Mouse (Mus musculus) c-Kit-positive CD71-negative TER-119-negative erythroid progenitor cells, embryonic 14.5 days (primary cell): ENCODE measurements around the gene Mov10.
"Not testable (repeated sequence)": the region's sequence is repeated elsewhere in the genome, so short reads cannot be mapped to it uniquely, and the experiment has no call there.

Source experiments
- DNase-seq: peaks from one replicate; pipeline ENCODE4 v3.0.0-alpha.2; 2013; ENCODE audit warnings: low read depth

Gene Mov10

DNA sequence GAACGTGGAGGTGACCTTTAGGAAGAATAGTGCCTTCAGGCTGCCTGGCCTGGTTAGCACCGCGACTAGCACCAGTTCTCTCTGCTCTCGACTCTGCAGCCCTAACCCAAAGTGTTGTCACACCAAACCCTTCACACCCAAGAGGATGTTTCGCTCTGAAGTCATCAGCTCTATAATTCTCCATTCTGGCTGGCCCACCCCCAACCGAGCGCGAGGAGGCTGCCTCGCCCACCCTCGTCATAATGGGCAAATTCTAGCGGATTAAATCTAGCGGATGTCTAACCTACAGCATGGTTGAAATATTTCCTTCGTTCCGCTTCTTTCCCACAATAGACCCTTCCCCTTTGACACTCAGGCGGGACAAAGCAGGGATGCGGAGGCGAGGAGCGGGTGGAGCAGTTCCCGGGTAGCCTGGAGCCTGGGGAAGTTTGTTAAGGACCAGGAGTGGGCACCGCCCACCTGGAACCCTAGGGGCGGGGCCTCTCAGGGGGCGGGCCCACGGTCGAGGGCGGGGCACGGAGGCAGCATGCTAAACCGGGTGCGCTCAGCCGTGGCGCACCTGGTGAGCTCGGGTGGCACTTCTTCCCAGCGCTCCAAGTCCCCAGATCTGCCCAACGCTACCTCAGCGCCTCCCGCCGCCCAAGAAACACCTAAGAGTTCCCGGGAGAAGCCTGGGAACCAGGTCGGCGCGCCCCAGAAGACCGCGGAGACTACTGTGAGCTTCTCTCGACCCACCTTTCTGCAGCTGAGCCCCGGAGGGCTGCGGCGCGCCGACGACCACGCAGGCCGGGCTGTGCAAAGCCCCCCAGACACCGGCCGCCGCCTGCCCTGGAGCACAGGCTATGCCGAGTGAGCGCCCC is 37.6 kb downstream of the Mov10 start, which contains the start of gene Ppm1j:
Ppm1j (plus strand) TSS at position 496 of the 860 bp plus-strand sequence.
- DNase-seq, result no peak

DNA sequence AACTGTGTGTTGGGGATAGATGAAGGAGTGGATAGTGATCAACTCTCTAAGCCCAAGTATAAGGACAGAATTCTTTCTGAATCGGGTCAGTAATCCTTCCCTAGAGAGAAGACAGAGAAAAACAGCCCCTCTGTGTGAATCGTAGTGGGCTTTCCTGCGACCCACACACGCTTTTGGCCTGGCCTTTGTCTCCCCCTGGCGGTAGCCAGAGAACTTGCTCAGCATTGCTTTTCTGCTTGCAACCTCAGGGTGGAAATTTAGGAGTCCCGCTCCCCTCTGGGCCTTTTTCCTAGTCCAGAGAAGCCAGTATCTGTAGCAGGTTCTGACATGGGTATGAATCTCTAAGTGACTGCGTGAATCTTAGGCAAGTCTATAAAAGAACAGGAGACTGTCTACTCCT is 38.4 kb downstream of the Mov10 start:
- no peak for DNase-seq

DNA sequence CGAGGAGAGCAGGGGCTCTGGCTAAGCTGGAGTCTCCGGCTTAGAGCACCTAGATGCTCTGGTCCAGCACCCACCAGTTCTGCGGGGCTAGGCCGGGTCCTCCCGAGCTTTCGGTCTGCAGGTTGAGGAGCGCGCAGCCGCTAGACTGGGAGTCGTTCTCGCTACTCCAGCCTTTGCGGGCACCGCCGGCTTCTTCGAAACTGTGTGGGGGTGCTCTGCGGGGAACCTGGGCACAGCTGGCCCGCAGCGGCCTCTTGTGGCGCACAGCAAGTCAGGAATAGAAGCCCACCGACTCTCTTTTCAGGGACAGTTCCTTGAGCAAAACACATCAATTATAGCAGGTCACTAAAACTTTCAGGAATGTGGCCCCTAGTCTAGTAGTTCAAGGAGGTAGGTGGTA is 41.0 kb downstream of the Mov10 start:
- no peak for DNase-seq

DNA sequence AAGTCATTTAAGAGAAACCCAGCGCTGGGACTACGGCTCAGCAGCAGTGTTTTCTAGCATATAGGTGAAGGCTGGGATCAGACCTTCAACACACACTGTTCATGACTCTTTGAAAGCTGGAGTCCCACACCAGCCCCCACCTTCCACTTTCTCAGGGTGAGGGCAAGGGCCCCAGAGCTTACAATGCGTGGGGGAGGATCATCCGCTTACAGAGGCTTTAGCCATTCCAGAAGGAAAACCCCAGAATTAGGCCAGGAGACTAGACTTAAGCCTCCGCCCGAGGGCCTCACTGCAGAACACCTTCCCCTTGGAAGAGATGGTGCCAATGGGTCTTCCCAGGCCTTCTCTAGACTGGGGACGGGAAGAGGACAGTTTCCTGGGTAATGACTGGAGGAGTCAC is 45.1 kb downstream of the Mov10 start:
- DNase-seq, result no peak

DNA sequence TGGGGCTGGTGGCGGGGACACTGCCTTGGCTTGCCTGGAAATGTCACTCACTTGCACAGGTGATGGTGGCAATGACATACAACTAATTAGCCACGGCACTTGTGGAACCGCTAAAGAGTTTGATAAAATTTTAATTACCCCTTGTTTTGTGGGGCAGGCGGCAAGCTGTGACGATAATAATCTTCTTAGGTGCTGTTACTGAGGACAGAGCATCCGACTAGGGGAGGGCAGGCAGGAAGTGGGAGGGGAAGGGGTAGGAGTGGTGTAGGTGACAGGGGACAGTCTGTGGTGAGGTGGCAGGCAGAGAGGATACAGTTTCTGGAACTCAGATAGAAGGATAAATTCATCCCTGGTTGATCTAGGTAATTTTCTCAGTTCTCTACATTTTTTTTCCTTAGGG is 46.9 kb downstream of the Mov10 start:
- no peak for DNase-seq

DNA sequence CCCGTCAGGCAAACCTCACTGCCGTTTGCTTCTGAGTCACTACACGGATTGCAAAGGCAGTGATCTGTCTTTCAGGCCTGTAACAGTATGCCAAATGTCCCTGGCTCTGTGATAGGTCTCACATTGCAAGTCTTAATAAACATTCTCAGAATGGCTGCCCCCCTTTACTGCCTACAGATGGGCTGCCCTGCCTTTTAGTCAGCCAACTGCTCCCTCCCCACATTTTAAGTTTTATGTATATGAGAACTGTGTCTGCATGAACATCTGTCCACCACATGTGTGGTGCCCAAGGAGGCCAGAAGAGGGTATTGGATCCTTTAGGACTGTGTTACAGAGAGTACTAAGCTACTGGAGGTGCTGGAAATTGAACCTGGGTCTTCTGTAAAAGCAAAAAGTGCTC is 47.4 kb downstream of the Mov10 start:
- DNase-seq, result no peak

DNA sequence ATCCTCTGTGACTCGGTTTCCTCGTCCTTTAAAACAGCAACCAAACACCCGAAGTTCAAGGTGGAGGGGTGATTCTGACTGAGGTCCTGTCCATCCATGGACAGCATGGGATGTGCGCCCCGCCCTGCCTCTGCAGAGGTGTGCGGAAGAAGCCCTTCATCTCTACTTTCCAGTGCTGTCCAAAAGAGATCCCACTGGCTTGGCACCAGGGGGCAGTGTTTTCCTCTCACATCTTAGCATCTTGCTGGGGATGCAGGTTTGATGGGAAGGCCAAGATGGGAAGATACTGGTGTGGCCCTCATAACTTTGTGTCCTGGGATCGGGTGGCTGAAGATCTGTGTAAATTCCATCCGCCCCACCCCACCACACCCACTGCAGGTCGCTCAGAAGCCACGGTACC is 48.3 kb downstream of the Mov10 start:
- no peak for DNase-seq

DNA sequence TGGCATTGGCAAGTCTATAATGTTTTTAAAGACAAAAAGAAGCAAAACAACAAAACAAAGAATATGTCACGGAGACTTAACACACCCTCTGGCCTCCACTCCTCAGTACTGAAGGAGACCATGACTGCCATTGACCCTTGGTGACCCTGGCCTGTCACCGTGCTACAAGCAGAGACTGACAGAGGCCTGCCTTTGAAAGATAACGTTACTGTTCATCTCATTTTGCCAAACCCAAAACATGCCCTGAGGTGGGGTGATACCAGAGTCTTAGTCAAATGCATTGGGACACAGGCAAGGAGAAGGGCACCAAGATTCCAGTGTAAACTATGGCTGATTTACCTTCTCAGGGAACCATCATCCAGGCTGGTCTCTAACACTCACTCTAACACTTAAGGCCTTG is 49.2 kb downstream of the Mov10 start:
- DNase-seq, result no peak

DNA sequence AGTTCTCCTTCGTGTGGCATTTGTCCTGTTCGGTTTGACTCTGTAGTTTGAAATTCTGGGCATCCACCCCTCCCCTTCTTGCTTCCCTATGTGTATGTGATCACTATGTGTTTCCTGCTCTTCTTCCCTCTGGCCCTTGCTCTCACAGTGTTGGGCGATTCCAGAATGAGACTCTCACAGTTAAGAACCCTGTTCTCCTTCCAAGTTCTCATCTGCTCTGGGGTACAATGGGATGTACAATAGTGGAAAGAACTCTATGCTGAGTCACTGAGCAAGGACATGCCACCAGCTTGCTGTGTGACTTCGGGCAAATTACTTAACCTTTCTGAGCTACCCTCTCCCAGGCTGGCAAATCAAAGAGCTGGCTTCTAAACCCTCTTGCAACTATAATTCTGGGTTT is 50.6 kb downstream of the Mov10 start:
- DNase-seq, result no peak

DNA sequence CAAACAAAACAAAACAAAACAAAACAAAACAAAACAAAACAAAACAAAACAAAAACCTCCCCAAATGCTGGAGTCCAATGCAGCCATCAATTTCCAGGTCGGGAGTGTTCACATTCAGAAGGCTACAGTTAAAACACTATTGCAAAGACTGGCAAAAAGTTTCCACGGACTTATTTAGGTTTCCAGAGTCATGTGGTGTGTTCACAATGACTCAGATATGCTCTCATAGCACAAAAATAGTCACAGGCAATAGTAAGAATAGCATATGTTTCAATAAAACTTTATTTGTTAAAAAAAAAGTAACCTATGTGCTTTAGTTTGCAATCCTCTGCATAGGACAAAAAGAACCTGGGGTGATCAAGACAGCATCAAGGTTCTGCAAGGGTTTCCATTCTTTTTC is 51.2 kb downstream of the Mov10 start:
- no peak for DNase-seq

DNA sequence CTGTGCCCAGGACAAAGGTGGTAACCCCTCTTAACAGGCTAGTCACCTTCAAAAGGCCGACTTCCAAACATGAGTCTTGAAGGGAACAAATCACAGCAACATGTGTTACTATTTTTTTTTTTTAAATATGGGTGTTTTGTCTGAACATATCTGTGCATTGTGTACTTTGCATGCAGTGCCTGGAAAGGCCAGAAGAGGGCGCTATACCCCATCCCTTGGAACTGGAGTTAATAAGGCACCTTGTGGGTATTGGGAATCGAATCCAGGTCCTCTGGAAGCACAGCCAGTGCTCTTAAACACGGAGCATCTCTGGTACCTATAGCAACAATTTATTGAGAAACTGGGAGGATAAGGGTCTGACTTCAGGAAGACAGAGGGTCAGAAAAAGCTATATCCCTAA is 53.3 kb downstream of the Mov10 start:
- DNase-seq, result no peak

DNA sequence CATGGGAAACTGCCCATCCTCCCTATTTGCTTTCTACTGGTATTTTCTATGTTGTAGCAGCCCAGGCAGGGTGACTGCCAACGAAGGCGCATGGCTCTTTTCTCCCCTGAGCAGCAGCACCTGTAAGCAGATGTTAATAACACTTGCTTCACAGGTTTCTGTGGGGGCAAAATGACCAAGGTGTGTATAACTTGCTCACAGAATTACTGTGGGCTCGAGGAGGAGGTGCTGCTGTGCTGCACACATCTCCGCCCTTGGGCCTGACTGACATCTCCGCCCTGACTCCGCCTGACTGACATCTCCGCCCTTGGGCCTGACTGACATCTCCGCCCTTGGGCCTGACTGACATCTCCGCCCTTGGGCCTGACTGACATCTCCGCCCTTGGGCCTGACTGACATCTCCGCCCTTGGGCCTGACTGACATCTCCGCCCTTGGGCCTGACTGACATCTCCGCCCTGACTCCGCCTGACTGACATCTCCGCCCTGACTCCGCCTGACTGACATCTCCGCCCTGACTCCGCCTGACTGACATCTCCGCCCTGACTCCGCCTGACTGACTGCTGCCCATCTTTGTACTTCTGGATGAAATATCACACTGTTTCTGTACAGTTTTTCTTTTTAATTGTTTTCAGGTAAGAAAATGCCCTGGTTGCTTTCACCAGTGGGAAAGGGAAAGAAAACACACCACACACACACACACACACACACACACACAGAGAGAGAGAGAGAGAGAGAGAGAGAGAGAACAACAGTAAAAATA is 56.1 kb downstream of the Mov10 start:
- not testable (repeated sequence) for DNase-seq

DNA sequence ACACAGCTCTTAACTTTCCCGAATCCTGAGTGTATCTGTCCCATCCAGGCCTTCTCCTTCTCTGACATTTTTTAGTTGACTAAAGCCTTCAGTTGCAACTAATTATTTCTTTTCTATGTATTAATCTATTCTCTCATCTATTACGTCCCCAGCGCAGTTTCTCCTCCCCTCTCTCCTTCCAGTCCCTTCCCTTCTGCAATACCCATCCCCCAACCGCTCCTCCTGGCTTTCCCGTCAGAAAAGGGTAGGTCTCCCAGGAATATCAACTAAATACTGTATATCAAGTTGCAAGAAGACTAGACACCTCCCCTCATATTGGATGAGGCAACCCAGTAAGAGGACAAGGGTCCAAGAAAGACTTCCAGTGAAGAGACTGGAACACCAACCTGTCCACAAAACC is 59.5 kb downstream of the Mov10 start:
- no peak for DNase-seq

DNA sequence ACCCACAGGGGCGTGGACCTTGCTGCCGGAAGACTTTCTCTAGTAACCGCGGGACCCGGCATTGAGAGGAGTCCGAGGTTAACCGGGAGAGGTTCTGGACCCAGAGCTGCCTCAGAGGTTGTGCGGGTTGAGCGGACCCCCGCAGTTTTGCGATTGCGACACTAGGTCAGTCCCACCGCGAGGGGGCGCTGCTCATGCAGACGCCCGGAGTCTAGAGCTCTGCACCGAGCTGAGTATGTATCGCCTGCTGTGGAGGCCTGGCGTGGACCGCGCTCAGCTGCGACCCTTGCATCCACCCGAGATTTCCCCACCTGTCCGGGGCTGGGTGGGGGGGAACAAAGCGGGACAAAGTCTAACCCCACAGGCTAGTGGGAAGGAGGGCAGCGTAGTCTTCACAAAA is 60.0 kb downstream of the Mov10 start:
- DNase-seq, result no peak

DNA sequence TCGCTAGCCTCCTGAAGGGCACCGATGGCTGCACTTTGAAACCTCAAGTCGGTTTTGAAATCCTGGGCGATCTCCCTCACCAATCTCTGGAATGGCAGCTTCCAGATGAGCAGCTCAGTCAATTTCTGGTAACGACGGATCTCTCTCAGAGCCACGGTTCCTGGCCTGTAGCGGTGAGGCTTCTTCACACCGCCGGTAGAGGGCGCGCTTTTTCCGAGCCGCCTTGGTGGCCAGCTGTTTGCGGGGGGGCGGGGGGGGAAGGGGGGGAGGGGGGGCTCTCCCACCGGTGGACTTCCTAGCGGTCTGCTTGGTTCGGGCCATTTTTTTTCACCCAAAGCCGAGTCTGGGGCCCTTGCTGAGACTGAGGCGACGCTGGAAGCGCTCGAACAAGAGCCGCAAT is 65.5 kb downstream of the Mov10 start:
- not testable (repeated sequence) for DNase-seq
